Mouse (Mus musculus): Measurements from ENCODE around the gene Gstt4.

DNA sequence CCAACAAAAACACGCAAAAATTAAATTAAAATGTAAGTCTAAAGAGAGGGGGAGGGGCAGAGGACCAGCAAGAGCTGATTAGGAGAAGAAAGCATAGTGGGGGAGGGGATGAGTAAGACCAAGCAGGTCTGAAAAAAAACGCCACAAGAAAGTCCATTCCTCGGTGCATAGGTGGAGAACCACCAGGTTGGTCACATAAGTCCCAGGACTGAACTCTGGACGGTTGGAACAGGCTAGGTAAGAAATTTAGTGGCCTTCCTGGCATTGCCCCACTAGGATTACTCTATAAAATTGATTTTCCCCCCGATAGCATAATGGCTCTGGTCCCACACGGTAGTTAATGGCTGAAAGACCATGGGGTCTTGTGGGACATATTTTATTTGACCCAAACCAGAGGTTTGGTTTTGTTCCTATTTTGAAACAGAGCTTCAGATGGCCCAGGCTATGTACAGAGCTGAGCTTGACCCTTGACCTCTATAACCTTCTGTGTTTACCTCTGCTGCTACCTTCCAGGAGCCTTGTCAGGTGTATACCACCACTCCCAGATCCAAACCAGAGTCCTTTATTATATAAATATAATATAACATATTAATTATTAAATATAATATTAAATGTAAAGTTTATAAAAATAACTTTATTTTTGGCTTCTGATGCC is 33.1 kb downstream of the Gstt4 start:
- no peak for TF ChIP-seq CTCF (IDR thresholded peaks at IDR 0.05; ENCODE audit: insufficient read depth, low read depth, low read length)
- TF ChIP-seq POLR2A (IDR thresholded peaks at IDR 0.05; ENCODE audit: insufficient read depth, low read depth, low read length) = no peak
